Mouse (Mus musculus) ZHBTc4 (cell line): ENCODE results near the gene Anapc7.

Experiments
- DNase-seq: peaks from one replicate; pipeline ENCODE4 v3.0.0-alpha.2; 2011; ENCODE audit warnings: low read depth, low spot score

Anapc7 gene

DNA sequence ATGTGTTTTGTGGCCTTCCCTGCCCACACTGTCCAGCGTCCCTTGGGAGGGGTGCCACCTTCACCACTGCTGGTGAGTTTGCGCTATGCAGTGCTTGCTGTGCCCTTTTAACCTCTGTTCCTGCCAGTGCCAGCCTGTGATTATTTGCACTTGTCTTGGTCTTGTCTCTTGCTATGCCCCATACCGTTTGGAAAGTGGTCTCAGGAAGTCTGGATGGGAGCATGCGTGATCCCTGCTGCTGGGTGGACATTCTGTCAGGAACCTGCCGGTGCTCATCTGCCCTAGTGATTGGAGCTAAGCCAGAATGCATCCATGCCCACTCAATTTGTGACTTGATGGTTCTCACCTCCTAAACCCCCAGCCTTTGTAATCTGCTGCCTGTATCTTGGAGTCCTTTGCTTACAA lies 29.4 kb downstream of the Anapc7 start:
- DNase-seq = no peak

GRCm38 (mm10) chr5:122451324-122451723 lies 29.8 kb downstream of the Anapc7 start:
- DNase-seq = no peak

DNA sequence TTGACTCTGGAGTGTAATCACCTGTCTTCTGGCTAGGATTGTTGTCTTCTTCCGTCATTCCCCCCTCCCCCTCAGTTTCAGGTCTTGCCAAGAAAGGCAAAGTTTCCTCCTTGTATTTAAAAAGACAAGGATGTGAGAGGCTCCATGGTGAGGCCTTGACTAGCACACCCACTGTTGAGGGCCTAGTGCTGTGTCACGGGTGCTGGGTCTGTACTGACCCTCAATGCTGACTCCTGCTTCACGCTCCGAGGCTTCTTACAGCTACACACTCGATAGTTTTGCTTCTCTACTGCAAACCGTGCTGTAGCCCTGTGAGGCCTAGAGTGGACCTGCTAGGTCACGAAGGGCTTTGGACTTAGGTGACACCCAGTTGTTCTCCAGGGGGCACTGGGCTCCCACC lies 30.7 kb downstream of the Anapc7 start:
- DNase-seq = no peak

GRCm38 (mm10) chr5:122453188-122453587 lies 31.7 kb downstream of the Anapc7 start:
- peak; percentile 97 for DNase-seq

DNA sequence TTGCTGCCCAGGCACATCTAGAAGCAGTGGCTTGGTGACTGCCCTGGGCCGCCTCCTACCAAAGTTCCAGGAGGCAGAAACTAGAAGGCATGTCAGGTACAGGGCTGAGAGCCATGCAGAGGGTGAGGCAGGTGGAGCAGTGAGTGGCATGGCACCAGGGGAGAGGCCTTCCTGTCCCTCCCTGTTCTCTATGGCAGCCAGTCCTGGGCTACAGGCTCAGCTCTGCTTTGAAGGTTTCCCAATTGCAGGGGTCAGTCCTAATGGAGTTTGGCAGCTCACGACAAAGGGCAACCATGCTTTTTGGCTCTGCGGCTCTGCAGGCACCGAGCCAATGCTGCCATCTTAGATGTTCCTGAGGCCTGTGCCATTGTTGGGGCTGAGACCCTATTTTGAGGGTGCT lies 32.9 kb downstream of the Anapc7 start:
- no peak for DNase-seq

DNA sequence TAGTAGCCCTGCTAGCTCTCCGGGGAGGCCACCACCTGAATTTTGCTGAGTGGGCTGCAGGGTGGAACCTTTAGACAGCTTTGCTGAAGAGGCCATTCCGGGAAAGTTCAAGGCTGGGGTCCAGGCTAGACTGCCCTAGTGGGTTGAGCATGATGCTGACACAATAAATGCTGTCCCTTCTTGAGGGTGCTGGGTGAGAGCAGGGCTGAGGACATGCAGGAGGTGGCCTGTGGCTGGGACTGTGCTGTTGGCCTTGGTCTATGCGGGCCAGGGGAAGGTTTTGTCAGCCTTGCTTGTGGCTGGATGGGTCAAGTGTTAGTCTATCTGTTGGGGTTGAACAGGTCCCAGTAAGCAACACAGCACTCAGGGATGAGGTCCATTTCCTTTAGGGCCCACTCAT lies 33.4 kb downstream of the Anapc7 start:
- DNase-seq = no peak

- DNase-seq = no peak
Measured at GRCm38 (mm10) chr5:122455584-122455983, 34.1 kb downstream of the Anapc7 start.

DNA sequence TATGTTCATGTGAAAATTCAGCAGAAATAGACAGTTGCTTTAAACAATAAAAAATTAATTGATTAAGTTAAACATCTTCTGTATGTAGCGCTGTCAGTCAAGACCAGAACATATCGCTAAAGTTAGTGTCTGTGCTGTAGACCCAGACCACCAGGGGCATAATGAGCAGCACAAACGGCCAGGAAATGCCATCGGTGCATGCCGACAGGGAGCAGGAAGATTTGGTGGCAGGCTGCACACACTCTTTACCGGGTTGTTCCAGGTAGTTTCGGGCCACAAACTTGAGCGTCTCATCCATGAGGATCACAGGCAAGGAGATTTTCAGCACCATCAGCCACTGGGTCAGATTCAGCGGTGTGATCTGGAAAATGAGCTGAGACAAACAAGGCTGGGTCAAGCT lies 35.6 kb downstream of the Anapc7 start:
- peak; percentile 72 for DNase-seq

GRCm38 (mm10) chr5:122458066-122458465 lies 36.6 kb downstream of the Anapc7 start:
- no peak for DNase-seq

DNA sequence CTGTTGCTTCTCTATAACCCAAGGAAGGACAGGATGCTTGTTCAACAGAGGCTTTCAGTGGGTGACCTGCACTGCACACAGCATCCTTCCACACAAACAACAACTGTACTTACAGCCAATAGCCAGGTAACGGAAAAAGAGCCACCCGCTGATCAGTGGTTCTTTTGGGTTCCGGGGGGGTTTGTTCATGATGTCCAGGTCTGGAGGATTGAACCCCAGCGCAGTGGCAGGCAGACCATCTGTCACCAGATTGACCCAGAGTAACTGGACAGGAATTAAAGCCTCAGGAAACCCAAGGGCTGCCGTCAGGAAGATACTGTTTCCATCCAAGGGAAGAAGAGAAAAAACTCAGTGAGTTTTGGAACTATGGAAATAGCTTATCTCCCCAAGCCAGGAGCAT lies 37.8 kb downstream of the Anapc7 start:
- no peak for DNase-seq

- DNase-seq = no peak
Measured at GRCm38 (mm10) chr5:122460656-122461055, 39.2 kb downstream of the Anapc7 start.

DNA sequence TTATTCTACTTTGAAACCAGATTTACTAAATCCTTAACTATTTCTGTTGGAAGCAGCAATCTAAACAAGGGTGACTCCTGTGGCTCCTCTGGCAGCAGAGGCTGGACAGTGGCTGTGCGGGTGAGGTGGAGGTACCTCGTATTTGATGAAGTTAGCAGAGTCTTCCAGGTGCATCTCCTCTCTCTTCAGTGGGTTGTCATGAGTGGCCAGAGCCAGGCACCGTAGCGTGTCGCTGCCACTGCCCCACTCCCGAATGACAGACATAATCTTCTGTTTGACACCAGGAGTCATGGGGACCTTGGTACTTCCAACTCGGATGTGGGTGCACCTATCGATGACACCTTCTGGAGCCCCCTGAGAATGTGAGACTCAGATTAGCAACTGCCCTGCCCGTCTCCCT lies 39.9 kb downstream of the Anapc7 start:
- DNase-seq = no peak

DNA sequence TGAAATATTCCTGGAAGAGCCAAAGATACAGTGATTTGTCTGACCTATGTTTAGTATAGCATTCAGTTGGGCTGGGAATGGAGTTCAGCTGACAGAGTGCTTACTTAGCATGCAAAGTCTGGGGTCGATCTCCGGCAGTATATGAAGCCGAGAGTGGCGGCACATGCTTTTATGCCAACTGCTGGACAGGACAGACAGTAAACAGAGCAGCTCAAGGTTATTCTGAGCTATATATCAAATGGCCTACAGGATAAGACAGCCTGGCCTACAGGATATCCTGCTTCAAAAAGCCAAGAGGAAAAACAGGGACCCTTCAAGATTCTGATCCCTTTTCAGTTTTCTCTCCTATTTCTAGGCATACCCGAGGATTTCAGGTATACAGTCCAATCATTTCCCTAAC lies 50.2 kb downstream of the Anapc7 start:
- no peak for DNase-seq

DNA sequence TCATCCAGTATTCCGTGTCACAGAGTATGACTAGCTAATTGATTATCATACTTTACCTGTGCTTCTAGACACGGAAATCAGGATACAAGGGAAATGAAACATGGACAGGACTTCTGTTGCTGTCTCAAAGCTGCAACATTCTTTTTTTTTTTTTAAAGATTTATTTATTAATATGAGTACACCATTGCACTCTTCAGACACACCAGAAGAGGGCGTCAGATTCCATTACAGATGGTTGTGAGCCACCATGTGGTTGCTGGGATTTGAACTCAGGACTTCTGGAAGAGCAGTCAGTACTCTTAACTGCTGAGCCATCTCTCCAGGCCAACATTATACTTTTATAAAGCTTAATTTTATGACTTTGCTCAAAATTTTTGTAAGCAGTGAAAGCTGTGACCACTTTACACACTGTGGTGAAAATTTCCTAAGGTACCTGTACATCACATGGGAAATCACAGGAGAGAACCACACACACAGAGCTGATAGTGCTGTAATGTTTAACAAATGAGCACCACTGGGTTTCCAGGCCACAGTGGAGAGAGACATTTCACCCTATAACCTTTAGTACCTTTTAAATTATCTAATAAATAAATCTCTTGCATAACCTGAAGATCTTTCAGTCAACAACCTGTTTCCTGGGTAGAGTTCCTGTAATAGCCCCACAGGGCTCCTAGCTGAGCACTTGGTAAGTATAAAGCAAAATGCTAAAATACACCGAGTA lies 53.3 kb downstream of the Anapc7 start:
- no peak for DNase-seq

DNA sequence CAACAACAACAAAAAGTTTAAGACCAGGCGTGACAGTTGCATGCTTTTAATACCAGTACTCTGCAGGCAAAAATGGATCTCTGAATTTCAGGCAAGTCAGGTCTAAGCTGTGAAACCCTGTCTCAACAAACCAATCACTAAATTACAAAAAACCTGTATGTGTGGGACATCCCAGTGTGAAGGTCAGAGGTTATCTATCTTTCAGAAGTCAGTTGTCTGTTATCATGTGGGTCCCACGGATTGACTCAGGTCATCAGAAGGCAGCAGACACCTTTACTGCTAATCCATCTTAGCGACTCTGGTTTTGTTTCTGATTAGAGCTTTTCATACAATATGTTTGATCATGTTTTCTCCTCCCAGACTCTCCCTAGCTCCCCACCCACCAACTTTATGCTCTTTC lies 54.6 kb downstream of the Anapc7 start:
- no peak for DNase-seq

- no peak for DNase-seq
Measured at GRCm38 (mm10) chr5:122477492-122477891, 56.0 kb downstream of the Anapc7 start.

DNA sequence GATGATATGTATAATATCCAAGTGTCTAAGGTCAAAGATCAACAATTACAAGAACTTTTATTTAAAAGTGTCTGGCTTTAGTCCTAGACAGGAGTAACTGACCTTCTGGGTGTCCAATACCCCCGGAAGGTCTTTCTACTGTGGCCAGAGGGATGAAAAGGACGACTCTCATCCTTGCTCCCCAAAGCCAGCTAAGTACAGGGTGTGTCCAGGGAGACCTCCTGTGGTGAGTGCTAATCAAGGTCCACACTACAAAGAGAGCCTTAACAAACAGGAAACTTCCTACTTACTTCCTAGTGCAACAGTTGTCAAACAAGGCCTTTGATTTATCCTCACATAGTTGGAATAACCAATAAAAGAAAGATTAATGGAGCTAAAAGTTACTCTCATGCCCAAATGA lies 57.6 kb downstream of the Anapc7 start:
- peak; percentile 53 for DNase-seq

DNA sequence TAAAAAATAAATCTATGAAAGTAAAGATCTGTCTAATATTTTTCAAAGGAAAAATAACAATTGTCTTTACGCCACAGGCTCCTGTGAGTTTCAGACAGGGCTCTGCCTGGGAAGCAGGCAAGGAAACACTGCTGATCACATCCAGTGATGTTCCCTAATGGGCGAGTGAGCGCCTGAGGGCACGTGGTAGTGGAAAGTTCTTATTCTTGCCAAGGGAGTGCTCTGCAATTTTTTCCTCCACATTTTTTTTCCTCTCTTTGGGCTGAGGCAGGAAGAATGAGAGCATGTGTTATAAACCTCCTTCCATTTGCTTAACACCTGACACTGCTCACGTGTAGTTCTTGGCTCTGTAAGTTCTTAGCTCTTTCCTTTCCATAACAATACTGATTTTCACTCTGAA lies 60.4 kb downstream of the Anapc7 start:
- no peak for DNase-seq

DNA sequence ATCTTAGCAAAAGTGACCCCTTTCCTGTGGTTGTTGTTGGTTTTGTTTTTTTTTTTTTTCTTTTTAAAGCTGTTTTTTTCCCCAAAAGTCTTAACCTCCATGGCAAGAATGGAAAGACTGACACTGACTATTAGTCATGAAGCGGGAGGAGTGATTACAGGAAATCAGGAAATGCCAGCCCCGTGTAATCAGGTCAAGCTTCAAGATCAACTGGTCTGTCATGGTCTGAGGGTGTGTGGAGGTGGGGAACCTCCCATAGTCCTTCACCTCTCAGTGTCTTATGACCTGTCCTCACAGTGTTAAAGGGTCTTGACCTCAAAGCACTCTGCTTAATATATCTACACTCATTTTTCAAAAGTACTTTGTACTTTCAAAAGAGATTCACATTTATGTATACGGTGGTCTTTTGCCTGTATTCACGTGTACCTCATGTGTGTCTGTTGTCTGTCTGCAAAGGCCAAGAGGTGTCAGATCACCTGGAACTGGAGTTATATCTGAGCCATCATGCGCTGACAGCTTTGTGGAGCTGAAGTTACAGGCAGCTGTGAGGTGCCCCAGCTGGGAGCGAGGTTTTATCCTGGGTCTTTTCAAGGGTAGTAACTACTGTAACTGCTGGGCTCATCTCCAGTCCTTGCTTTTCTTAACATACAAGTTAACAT lies 61.4 kb downstream of the Anapc7 start:
- no peak for DNase-seq

DNA sequence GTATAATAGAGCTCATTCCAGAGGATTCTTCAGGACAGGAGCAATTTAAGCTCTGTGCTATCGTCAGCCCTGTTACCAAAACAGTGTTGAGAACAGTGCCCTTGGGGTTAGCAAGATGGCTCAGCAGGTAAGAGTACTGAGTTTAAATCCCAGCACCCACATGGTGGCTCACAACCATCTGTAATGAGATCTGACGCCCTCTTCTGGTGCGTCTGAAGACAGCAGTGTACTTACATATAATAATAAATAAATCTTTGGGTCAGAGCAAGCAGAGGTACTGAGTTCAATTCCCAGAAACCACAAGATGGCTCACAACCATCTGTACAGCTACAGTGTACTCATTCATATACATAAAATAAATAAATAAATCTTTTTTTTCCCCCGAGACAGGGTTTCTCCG lies 64.8 kb downstream of the Anapc7 start:
- peak; percentile 39 for DNase-seq

GRCm38 (mm10) chr5:122487825-122488224 lies 66.3 kb downstream of the Anapc7 start:
- DNase-seq = no peak

DNA sequence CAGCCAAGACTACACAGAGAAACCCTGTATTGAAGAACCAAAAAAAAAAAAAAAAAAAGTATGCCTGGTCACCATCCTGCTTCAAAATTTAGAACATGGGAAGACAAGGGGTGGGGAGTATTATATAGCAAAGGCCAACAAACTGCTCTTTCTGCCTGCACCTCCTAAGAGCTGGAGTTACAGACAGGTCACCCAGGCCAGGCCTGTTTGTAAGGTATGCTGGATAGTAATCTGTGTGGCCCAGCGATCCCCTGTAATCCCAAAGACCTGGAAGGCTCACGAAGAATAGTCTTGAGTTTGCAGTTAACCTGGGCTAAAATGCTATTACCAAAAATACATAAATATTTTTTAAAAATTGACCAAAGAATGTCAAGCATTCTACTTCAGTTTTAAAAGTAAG lies 68.7 kb downstream of the Anapc7 start:
- no peak for DNase-seq

DNA sequence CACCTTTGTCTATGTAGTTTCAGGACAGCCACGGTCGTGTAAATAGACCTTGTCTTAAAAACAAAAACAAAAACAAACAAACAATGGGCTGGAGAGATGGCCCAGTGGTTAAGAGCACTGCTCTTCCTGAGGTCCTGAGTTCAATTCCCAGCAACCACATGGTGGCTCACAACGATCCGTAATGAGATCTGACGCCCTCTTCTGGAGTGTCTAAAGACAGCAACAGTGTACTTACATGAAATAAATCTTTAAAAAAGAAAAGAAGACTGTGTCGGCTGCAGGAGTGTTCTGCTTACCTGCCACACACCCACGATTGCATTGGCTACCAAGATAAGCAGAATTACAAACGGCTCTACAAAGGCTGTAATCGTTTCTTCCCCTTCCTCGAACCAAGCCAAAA lies 69.9 kb downstream of the Anapc7 start:
- DNase-seq = no peak

- DNase-seq = no peak
Measured at GRCm38 (mm10) chr5:122493035-122493434, 71.5 kb downstream of the Anapc7 start.
